Mouse (Mus musculus): ENCODE results near the gene 2310022A10Rik. TPM values are rescaled to one million over a fixed set of nuclear protein-coding genes. Genes with fewer than 3 reads are reported as not detected.

2310022A10Rik gene
- polyA plus RNA-seq (2017; shearing (Covaris generic)): 28.0 TPM

GRCm38 (mm10) chr7:27552931-27553513 is at the start of gene 2310022A10Rik, which contains the start of gene Pld3:
Gene 2310022A10Rik (plus strand): TSS chr7:27553233.
Gene Pld3 (minus strand): TSS chr7:27553218.

GRCm38 (mm10) chr7:27522967-27523366 is 30.1 kb upstream of the 2310022A10Rik start, which contains the start of gene Hipk4:
Gene Hipk4 (plus strand): TSS chr7:27523267.

GRCm38 (mm10) chr7:27591266-27592216 is 38.5 kb downstream of the 2310022A10Rik start, which contains the start of gene Akt2:
Gene Akt2 (plus strand): TSS chr7:27591552.

Other genes with a start within 250 kb of the 2310022A10Rik start
- gene Ltbp4, start 215.5 kb upstream of the 2310022A10Rik start, polyA plus RNA-seq (2017; shearing (Covaris generic)): 0.82 TPM
- 105 TPM for gene Shkbp1, start 197.2 kb upstream of the 2310022A10Rik start, polyA plus RNA-seq (2017; shearing (Covaris generic))
- 0.61 TPM for gene Gm20479, start 195.8 kb upstream of the 2310022A10Rik start, polyA plus RNA-seq (2017; shearing (Covaris generic))
- 0.21 TPM for gene Sptbn4, start 105.5 kb upstream of the 2310022A10Rik start, polyA plus RNA-seq (2017; shearing (Covaris generic))
- gene Blvrb, start 105.3 kb upstream of the 2310022A10Rik start, polyA plus RNA-seq (2017; shearing (Covaris generic)): 20.1 TPM
- 57.3 TPM for gene Sertad3, start 79.5 kb upstream of the 2310022A10Rik start, polyA plus RNA-seq (2017; shearing (Covaris generic))
- 77.0 TPM for gene Sertad1, start 66.3 kb upstream of the 2310022A10Rik start, polyA plus RNA-seq (2017; shearing (Covaris generic))
- gene Prx, start 53.9 kb upstream of the 2310022A10Rik start, polyA plus RNA-seq (2017; shearing (Covaris generic)): 0.56 TPM
- not detected for gene Hipk4, start 30.0 kb upstream of the 2310022A10Rik start, polyA plus RNA-seq (2017; shearing (Covaris generic))
- gene Pld3, start within 50 bp of the 2310022A10Rik start, polyA plus RNA-seq (2017; shearing (Covaris generic)): 198 TPM
- gene Akt2, start 38.3 kb downstream of the 2310022A10Rik start, polyA plus RNA-seq (2017; shearing (Covaris generic)): 106 TPM
- gene Ttc9b, start 100.7 kb downstream of the 2310022A10Rik start, polyA plus RNA-seq (2017; shearing (Covaris generic)): not detected
- gene Map3k10, start 121.4 kb downstream of the 2310022A10Rik start, polyA plus RNA-seq (2017; shearing (Covaris generic)): 0.62 TPM
- gene Zfp607b, start 136.1 kb downstream of the 2310022A10Rik start, polyA plus RNA-seq (2017; shearing (Covaris generic)): 4.4 TPM
- gene Zfp60, start 178.2 kb downstream of the 2310022A10Rik start, polyA plus RNA-seq (2017; shearing (Covaris generic)): 18.1 TPM

Data from activated CD4-positive, CD25-positive, alpha-beta regulatory T cell, adult 9 weeks (primary cell).